Mouse (Mus musculus): ENCODE measurements around the gene Ak5.
"Not testable (repeated sequence)": the region's sequence is repeated elsewhere in the genome, so short reads cannot be mapped to it uniquely, and the experiment has no call there.

The Ak5 gene

DNA sequence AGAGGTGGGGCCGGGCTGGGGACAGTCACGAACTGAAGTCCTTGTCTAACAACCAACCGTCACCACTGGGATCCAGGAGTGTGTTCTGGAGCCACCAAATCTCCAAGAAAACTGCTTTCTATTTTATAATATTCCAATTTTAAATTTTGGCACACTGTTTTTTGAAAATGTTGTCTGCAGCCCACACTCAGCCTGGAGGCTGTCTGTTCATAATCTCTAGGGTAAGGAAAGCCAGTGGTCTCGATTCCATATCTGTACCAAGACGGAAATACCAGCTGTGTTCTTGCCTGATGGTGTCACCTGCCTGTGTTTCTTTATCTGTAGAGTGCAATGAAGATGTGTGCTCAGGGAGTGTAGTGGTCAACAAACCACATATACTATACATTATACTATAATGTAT, 23.6 kb downstream of the Ak5 start:
- in situ Hi-C loops (cut with MboI; ENCODE audit: low sequenced_read_pairs): no loop called here

GRCm38 (mm10) chr3:152625061-152625820, 42.9 kb downstream of the Ak5 start:
- in situ Hi-C loops (cut with MboI; ENCODE audit: low sequenced_read_pairs): no loop called here

DNA sequence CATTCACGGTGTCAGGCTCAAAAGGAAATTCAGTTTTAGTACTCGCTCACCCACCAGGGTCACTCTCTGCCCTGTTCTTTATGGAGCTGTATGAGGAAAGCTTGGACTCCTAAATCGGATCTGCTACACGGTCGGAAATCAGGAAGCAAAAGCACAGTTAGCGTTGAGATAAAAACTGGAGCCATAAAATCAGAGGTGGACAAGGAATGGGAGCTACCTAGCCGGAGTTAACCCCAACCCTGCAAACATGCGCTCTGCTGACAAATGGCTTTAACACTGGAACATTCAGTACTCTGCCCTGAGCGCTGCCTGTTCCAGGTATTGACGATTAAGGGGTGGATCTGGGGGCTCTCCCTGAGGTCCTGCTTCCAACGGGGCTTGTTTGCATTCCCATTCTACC, 47.6 kb downstream of the Ak5 start:
- in situ Hi-C loops (cut with MboI; ENCODE audit: low sequenced_read_pairs): no loop called here

DNA sequence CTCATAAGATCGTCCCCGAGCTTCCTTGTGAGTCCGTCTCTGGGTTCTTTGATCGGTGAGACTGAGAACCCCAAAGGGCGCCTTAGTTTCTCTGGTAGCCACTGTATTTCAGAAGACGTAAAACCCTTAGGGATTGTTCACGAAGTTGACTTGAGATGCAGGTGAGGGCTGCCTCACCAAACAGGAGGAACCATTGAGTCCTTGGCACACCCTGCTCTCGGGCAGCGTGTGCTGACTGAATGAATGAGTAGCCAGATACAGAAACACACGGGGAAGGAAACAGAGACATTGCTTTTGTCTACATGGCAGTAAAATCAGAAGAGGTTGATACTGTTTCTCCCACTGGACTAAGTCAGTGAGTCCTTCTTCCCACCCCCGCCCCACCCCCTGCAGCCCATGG, 48.1 kb downstream of the Ak5 start:
- in situ Hi-C loops (cut with MboI; ENCODE audit: low sequenced_read_pairs): no loop called here

GRCm38 (mm10) chr3:152609076-152609475, 59.1 kb downstream of the Ak5 start:
- in situ Hi-C loops (cut with MboI; ENCODE audit: low sequenced_read_pairs): no loop called here

DNA sequence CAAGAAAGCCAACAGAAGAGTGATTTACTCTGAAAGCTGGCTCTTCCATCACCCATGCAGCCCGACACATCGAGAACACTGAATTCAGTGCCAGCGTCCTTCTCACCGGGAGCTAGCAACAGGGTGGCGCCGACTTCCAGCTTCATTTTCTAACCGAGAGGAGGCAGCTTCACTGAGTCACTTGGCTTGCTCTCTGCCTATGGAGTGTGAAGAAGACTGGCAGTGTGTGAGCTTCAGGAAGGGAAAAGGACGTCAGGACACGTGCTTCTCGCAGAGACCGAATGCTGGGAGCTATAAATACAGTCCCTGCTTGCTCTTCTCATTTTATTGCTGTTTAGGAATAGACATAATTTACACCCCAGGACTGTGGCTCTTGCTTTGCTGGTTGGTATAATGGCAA, 62.3 kb downstream of the Ak5 start:
- in situ Hi-C loops (cut with MboI; ENCODE audit: low sequenced_read_pairs): no loop called here

DNA sequence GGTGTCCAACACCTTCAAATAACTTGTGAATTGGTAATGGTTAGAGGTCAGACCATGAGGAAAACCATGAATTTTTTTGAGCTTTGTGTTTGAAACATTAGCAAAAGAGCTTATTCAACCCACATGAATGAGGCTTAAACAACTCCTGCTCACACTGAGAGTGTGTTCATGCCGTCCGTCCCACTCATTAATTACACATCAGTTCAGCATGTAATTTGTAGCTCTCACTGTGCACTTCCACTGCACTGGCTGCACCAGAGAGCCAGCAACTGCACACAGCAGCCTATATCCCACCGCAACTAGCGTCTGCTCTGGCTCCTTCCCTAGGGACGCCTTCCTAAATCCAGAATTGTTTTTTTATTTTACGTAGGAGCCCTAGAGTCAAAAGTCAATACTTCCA, 68.5 kb downstream of the Ak5 start:
- in situ Hi-C loops (cut with MboI; ENCODE audit: low sequenced_read_pairs): no loop called here

GRCm38 (mm10) chr3:152596406-152597050, 71.6 kb downstream of the Ak5 start:
- in situ Hi-C loops (cut with MboI; ENCODE audit: low sequenced_read_pairs): no loop called here

DNA sequence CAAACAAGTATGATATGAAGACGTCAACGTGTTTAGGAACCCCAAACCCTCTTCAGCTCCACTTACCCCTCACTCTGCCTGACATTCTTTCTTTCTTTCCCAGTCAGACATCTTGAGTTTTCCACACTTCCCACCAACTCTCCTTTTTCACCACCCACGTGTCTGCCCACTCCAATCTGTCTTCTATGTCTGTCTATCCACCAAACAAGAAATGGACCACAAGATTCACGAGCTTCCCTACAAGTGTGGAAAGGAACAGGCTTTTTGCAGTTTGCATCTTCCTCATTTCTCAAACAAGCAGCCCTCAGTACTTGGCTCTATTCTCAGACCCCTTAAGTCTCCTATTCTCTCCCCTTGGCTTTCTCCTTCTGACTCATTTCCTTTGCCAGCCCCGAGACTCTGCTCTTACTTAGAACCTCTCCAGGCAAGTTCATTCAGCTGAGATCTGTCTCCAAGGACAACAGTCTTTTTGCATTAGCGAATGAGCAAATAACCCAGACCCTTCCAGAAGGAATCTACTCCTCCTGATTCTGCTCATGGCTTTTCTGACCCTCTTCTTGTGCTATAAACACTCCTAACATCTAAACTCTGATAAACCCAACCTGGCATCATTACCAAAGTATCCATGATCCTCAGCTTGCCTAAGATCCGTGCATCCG, 75.3 kb downstream of the Ak5 start:
- in situ Hi-C loops (cut with MboI; ENCODE audit: low sequenced_read_pairs): no loop called here

DNA sequence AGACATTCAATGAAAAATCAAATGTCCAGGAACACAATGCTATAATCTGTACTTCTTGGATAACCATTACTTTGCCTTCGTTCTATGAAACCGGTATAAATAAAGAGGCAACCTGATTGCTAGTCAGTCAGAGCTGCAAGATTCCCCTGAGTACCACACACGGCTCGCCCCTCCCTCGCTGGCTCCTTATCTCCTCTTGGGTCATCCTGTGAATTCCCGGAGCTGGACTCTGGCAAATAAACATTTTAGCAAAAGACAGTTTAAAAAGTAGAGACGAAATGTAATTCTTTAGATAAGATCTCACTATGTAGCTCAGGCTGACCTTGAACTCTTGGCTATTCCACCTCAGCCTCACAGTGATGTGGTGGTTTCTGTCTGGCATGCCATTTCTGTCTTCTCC, 77.7 kb downstream of the Ak5 start:
- in situ Hi-C loops (cut with MboI; ENCODE audit: low sequenced_read_pairs): no loop called here

DNA sequence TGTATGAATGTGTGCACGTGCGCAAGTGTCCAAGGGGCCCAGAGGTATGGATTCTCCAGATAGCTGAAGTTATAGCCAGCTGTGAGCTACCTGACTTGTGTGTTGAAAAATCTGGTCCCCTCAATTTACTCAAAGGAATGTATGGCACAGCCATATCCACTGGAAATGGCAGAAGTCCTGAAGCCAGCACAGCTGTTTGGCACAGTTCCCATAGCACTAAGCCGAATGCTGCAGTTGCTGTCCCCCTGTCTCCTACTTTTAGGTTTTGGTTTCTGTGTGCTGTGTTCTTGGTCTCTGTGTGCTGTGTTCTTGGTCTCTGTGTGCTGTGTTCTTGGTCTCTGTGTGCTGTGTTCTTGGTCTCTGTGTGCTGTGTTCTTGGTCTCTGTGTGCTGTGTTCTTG, 79.1 kb downstream of the Ak5 start:
- in situ Hi-C loops (cut with MboI; ENCODE audit: low sequenced_read_pairs): not testable (repeated sequence)

- in situ Hi-C loops (cut with MboI; ENCODE audit: low sequenced_read_pairs): no loop called here
These were observed 81.2 kb downstream of the Ak5 start for GRCm38 (mm10) chr3:152587007-152587406.

GRCm38 (mm10) chr3:152586191-152586590, 82.0 kb downstream of the Ak5 start:
- in situ Hi-C loops (cut with MboI; ENCODE audit: low sequenced_read_pairs): no loop called here

- in situ Hi-C loops (cut with MboI; ENCODE audit: low sequenced_read_pairs): no loop called here
These were observed 82.6 kb downstream of the Ak5 start for GRCm38 (mm10) chr3:152585581-152585980.

DNA sequence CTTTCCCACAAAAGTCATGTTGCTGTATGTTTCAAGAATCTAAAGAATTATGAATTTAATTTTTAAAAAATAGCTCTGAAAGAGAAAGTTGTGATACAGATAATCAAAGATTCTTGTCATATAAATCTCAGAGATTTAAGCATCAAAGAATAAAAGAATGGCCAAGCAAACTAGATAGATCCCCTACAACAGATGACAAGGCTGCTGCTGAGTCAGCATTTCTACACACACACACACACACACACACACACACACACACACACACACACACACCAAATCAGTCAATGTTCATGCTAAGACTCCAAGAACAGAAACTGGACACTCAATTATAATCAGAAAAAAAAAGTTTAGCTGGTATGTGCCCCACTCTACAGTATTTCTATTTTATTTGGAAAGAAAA, 85.1 kb downstream of the Ak5 start:
- in situ Hi-C loops (cut with MboI; ENCODE audit: low sequenced_read_pairs): no loop called here

DNA sequence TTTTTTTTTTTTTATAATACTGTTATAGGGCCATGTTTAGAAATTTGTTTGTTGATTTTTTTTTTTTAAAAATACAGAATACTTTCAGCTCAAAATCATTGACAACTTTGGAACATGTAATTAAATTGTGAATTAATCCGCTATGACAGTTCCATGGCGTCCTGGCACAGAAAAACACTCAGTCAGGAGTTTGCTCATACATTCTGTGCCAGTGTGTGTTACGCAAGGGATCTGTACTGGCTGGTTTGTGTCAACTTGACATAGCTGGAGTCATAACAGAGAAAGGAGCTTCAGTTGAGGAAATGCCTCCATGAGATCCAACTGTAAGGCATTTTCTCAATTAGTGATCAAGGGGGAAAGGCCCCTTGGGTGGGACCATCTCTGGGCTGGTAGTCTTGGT, 86.3 kb downstream of the Ak5 start:
- in situ Hi-C loops (cut with MboI; ENCODE audit: low sequenced_read_pairs): not testable (repeated sequence)

GRCm38 (mm10) chr3:152579984-152580591, 88.1 kb downstream of the Ak5 start:
- in situ Hi-C loops (cut with MboI; ENCODE audit: low sequenced_read_pairs): no loop called here

DNA sequence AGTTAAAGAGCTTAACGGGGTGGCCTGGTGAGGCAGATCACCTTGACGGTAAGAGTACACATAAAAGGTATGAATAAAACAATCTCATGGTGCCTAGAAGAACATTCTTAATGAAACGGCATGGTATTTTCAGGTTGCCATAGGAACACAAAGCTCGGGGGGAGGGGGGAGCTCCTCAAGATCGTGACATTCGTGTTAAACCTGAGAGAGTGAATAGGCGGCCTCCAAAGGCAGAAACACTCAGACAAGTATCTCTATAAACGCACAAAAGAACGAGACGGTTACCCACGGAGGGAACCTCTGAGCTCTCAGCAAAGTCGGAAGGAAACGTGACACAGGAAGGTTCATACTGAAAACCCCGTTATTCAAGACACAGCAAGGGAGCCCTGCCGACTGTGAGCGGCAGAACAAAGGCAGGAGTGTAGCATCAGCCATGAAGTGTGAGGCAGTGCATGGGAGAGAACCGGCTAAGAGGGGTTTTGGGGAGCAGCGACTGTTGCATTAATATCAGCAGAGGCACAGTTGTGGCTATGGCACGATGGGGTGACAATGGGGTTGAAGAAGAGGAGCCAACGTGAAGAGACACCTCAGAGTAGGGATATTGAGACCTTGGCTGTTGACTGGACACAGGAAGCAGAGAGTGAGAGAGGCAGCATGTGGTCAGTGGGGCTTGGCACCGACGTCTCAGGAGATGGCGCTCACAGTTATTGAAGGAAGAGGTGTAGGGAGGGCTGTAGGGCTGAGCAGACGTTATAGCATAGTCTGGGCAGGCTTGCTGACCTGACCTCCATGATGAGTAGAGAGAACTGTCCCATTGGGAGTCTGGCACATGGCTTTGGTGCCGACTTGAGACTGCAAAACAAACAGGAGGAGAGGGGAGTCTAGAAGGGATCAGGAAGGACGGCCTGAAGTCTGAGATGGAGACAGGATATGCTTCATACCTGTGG, 89.6 kb downstream of the Ak5 start:
- in situ Hi-C loops (cut with MboI; ENCODE audit: low sequenced_read_pairs): no loop called here

GRCm38 (mm10) chr3:152577763-152578162, 90.4 kb downstream of the Ak5 start:
- in situ Hi-C loops (cut with MboI; ENCODE audit: low sequenced_read_pairs): no loop called here

DNA sequence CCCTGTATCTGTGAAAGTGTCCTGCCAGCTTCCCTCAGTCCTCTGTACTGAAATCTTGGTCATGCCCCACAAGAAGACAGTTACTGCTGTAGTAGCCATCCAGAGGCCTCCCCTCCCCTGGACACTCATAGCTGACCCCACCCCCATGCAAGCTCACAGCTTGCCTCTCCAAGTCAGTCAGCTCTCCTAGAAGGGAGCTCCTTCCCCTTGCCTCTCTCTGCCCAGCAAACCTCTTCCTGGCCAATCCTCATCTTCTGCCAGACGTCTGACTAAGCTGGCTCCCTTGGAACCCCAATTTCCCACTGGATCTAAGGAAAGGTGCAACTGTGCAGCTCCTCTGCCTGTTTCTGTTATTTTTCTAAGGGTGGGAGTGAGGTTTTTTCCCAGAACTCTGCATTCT, 90.9 kb downstream of the Ak5 start:
- in situ Hi-C loops (cut with MboI; ENCODE audit: low sequenced_read_pairs): no loop called here

DNA sequence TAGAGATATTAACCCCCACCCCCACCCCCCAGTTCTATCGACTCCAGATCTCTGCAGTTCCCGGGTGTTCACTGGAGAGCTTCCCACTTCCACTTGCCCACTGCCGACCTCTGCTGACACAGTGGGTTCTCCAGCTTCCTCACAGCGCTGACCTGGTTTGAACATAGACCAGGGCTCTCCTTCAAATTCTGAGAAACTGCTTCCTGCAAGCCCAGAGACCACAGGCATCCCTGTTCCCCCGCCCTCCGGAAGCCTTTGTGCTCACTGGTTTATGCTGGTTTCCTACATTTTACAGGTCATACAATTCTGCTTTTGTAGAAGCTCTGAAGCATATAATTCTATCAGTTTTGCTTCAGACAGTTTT, 98.9 kb downstream of the Ak5 start:
- in situ Hi-C loops (cut with MboI; ENCODE audit: low sequenced_read_pairs): no loop called here
